Mouse (Mus musculus) limb, embryonic 13.5 days (tissue): ENCODE data around the gene Ric8b. TPM values are rescaled to one million over a fixed set of nuclear protein-coding genes. Genes with fewer than 3 reads are reported as not detected.

Experiments used
- ATAC-seq: fragments of 200-750 bp; cut with Nextera tagmentation; 2 replicates; pipeline ENCODE4 v1.8.0; 2017; ENCODE audit warnings: low read depth, moderate number of reproducible peaks, moderate TSS enrichment; ENCODE audit not compliant: low FRiP score
- H3K27ac ChIP-seq: fragments of 300-500 bp; sonication (generic); 2 replicates; pipeline ENCODE4 v1.5.1; 2015; ENCODE audit warnings: inconsistent platforms, mild to moderate bottlenecking, moderate library complexity
- H3K27me3 ChIP-seq: fragments of 300-500 bp; sonication (generic); 2 replicates; pipeline ENCODE4 v1.6.1; 2015; ENCODE audit warnings: mild to moderate bottlenecking, inconsistent platforms
- H3K36me3 ChIP-seq: fragments of 300-500 bp; sonication (generic); 2 replicates; pipeline ENCODE4 v1.6.1; 2015; ENCODE audit warnings: inconsistent platforms, mild to moderate bottlenecking, moderate library complexity
- H3K4me1 ChIP-seq: fragments of 300-500 bp; sonication (generic); 2 replicates; pipeline ENCODE4 v1.6.1; 2015; ENCODE audit warnings: inconsistent platforms
- H3K4me2 ChIP-seq: fragments of 300-500 bp; sonication (generic); replicated peaks from 2 replicates; pipeline ENCODE4 v1.6.1; 2015; ENCODE audit warnings: inconsistent platforms, mild to moderate bottlenecking, moderate library complexity
- H3K4me3 ChIP-seq: fragments of 300-500 bp; sonication (generic); 2 replicates; pipeline ENCODE4 v1.5.1; 2015; ENCODE audit warnings: moderate library complexity, mild to moderate bottlenecking, inconsistent platforms
- H3K9ac ChIP-seq: fragments of 300-500 bp; sonication (generic); 2 replicates; pipeline ENCODE4 v1.6.1; 2015; ENCODE audit warnings: mild to moderate bottlenecking, inconsistent platforms
- H3K9me3 ChIP-seq: fragments of 300-500 bp; sonication (generic); 2 replicates; pipeline ENCODE4 v1.6.1; 2016; ENCODE audit warnings: inconsistent platforms
- WGBS: fragments of 180-500 bp; shearing (Covaris S2); methylation state at CpG from one replicate; pipeline ENCODE4 v1.1.7; 2015; 5-methylcytosine and 5-hydroxymethylcytosine counted together
- polyA plus RNA-seq: library from polyadenylated mRNA; unstranded; fragments of >200 nt; fragmentation: Nextera tagmentation; extraction: Ambion mirVana; gene quantifications from 2 replicates; pipeline ENCODE4 v1.2.1, GENCODE M21; 2015

Gene Ric8b
- polyA plus RNA-seq, 1 experiment from 2014 or later, result 30.1 TPM

DNA sequence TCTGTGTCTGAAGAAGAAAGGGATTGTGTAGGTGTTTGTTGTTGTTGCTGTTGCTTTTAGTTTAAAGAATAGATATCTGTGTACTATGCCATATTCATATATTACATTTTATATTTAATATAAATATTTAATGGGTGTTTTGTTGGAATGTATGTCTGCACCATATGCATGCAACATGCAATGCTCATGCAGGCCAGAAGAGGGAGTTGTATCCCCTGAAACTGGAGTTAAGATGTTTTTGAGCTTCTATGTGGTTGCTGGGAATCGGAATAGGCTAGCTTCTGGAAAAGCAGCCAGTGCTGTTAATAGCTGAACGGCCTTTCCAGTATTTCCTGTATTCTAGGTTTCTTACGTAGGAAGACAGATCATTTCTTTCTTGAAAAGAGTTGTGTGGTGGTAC lies 28.3 kb downstream of the Ric8b start:
- no peaks in the 10 kb centered on the region for H3K27me3 ChIP-seq
- no peak overlapping the region for H3K9ac ChIP-seq
- H3K4me1 ChIP-seq, result 0 out of 2 replicates have a peak, but pooled peaks cover 7% of the 10 kb centered on the region
- H3K4me3 ChIP-seq, result no peak overlapping the region
- 96% methylated on average over 3 of the region's 3 CpGs for WGBS
- H3K4me2 ChIP-seq, result no peak overlapping the region
- peaks cover 27% of the 10 kb centered on the region for H3K36me3 ChIP-seq
- H3K27ac ChIP-seq, result no peak overlapping the region
- no peak for ATAC-seq
- H3K9me3 ChIP-seq, result no peaks in the 10 kb centered on the region

DNA sequence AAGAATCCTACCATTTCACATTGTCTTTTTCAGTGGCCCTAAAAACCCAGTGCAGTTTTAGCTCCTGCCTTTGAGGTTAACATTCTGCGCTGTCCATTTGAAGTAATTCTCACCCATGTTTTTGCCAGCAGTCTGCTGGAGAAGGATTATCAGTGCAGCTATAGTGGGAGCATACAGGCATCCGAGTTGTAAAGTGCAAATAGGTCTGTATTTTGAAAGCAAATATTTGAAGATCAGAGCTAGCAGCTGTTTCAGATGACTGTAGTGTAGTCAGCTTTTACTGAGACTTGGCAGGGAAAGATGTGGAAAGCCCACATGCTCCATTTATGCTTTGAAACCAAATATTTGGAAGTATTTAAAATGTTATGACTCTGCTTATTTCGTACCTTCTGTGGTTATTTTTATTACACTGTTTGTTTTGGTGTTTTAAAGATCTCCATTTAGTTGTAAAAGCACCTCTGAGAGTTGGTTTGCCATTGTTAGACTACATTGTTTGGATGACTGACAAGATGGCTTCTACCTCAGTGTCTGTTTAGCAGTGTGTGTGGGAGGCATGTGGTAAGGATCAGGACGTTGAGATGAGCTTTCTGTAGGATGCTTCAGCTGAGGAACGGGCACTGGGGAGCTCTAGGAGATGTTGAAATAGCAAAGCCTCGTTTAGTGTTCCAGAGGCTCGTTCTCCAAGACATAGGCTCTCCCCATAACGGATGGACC lies 31.7 kb downstream of the Ric8b start:
- Histone ChIP-seq H3K4me3 (no peak overlapping the region), H3K4me2 (no peak overlapping the region), H3K27me3 (no peaks in the 10 kb centered on the region), H3K4me1 (0 out of 2 replicates have a peak, but pooled peaks cover 7% of the 10 kb centered on the region), H3K36me3 (peaks cover 36% of the 10 kb centered on the region), H3K9me3 (no peaks in the 10 kb centered on the region), H3K9ac (no peak overlapping the region), H3K27ac (no peak overlapping the region)
- WGBS, result 59% methylated on average over 8 of the region's 8 CpGs
- 0 out of 2 replicates have a peak, but pooled peaks have one; percentile 24 for ATAC-seq

DNA sequence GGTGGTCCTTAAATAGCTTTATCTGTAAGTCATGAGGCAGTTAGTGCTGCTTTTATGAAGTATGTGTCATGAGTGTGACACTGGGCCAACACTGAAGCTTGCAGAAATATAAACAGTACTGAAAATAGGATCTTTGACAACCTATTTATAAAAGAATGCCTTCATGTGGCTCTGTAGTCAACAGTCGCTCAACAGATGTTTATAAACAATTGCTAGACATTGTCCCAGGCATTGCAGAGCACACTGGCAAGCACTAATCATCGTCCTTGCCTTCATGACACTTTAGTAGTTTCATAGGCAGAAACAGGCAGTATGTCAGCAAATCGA lies 32.2 kb downstream of the Ric8b start:
- no peak overlapping the region for H3K4me2 ChIP-seq
- H3K36me3 ChIP-seq, result peaks cover 40% of the 10 kb centered on the region
- no peak overlapping the region for H3K4me3 ChIP-seq
- H3K4me1 ChIP-seq, result 0 out of 2 replicates have a peak, but pooled peaks cover 7% of the 10 kb centered on the region
- H3K27ac ChIP-seq, result no peak overlapping the region
- H3K9ac ChIP-seq, result no peak overlapping the region
- no peaks in the 10 kb centered on the region for H3K27me3 ChIP-seq
- H3K9me3 ChIP-seq, result no peaks in the 10 kb centered on the region
- no peak for ATAC-seq
- WGBS, result 77% methylated on average over 3 of the region's 3 CpGs

DNA sequence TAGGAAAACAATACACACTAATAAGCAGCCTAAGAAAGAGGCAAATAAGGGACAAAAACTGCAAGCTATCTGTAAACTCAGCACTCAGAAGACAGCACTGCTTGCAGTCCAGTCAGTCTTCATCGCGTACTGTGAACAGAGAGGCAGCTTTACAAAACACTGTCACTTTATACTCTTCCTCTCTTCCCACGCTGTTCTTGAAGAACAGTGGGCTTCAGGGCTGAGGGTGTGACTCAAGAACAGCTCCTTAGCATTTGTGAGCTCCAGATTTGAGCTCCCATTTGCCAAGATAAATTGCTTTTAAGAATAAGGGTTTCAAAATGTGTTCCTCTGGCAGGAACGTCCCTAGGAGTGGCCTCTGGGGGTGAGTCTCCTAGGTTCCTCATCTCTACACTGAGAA lies 33.0 kb downstream of the Ric8b start:
- no peak overlapping the region for H3K4me3 ChIP-seq
- 79% methylated on average over 4 of the region's 4 CpGs for WGBS

DNA sequence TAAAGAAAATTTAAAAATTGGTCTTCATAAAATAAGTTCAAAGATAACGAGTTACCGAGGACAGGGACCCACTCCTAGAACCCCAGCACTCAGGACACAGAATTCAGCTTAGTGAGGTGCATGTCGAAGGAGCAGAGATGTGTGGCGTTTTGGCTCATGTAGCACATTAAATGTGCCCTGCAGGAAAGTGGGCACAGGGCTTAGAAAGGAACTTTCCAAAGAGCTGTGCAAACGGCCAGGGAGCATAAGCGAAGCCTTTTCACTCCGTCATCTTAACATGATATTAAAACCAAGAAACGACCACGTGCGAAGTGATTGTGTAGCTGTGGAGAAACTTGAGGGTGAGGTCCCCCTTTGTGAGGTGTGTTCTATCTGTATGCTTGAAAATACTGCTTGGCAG lies 36.8 kb downstream of the Ric8b start:
- peaks cover 39% of the 10 kb centered on the region for H3K36me3 ChIP-seq
- no peaks in the 10 kb centered on the region for H3K9me3 ChIP-seq
- H3K4me2 ChIP-seq, result no peak overlapping the region
- no peak for ATAC-seq
- H3K4me1 ChIP-seq, result no peaks in the 10 kb centered on the region
- no peak overlapping the region for H3K4me3 ChIP-seq
- no peaks in the 10 kb centered on the region for H3K27me3 ChIP-seq
- WGBS, result 91% methylated on average over 10 of the region's 10 CpGs
- no peak overlapping the region for H3K27ac ChIP-seq
- H3K9ac ChIP-seq, result no peak overlapping the region

More for the DNA sequence above, 33.0 kb downstream of the Ric8b start:
- Histone ChIP-seq H3K36me3 (peaks cover 40% of the 10 kb centered on the region), H3K27ac (no peak overlapping the region), H3K9ac (no peak overlapping the region), H3K4me2 (no peak overlapping the region), H3K27me3 (no peaks in the 10 kb centered on the region), H3K9me3 (no peaks in the 10 kb centered on the region), H3K4me1 (0 out of 2 replicates have a peak, but pooled peaks cover 7% of the 10 kb centered on the region)
- no peak for ATAC-seq

DNA sequence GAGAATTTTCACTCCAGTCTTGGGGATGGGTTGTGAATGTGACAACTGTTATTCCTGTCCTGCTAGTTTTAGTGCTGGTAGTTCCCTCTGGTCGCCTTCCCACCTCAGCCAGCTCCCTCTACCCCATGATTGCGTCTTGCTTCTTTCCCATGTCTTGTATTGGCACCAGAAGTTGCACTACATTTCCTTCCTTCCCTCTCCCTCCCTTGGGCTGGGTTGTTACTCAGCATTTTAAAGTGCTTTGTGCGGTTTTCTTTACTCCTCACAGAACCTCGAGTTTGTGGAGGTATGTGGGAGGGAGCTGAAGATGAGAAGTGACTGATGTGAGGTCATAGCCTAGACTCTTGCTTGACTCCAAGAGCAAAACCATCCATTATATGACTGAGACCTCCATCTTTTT lies 38.8 kb downstream of the Ric8b start:
- no peak overlapping the region for H3K9ac ChIP-seq
- peaks cover 35% of the 10 kb centered on the region for H3K36me3 ChIP-seq
- H3K4me2 ChIP-seq, result no peak overlapping the region
- H3K27me3 ChIP-seq, result no peaks in the 10 kb centered on the region
- no peak overlapping the region for H3K27ac ChIP-seq
- WGBS, result 73% methylated on average over 4 of the region's 4 CpGs
- no peaks in the 10 kb centered on the region for H3K4me1 ChIP-seq
- H3K9me3 ChIP-seq, result no peaks in the 10 kb centered on the region
- no peak for ATAC-seq
- H3K4me3 ChIP-seq, result no peak overlapping the region

DNA sequence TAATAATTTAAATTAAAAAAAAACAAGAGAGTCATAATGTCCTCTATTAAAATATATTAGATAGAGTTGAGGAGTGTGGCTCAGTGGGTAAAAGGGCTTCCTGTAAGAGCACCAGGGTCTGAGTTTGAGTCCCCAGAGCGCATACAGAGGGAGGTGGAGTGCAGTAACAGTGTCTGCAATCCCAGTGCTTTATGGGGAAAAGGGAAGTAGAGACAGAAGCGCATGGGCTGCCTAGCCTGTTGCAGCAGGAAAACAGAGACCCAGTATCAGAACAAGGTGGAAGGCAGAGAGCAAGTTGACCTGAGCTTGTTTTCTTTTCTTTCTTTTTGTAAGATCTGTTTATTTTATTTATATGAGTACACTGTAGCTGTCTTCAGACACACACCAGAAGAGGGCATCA lies 41.2 kb downstream of the Ric8b start:
- Histone ChIP-seq H3K9me3 (no peaks in the 10 kb centered on the region), H3K27ac (no peak overlapping the region), H3K4me1 (no peaks in the 10 kb centered on the region), H3K9ac (no peak overlapping the region), H3K4me3 (no peak overlapping the region), H3K36me3 (peaks cover 46% of the 10 kb centered on the region), H3K27me3 (no peaks in the 10 kb centered on the region), H3K4me2 (no peak overlapping the region)
- 82% methylated on average over 2 of the region's 2 CpGs for WGBS
- ATAC-seq, result no peak

DNA sequence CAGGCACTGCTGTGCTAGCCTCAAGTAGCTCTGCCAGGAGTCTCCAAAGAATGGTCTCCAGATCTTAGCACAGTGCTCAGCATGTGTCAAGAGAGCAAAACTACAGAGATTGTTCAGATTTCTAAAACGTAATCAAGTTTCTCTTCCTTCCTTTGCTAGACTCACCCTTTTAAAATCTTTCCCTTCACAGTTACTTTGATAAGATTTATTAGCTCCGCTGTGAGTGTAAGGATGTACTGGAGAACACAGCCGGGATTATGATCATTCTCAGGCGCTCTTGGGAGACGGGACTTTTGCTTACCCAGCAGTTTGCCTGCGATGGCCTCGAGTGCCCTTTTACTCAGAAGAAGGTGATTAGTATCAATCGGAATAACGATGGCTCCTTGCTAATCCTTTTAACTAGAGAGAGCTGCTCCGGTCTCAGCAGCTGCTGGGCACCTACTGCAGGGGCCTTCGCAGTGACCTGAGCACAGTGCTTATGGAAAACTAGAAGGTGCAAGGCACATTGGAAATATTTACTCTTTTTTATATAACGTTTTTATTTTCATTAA lies 43.0 kb downstream of the Ric8b start:
- Histone ChIP-seq H3K27ac (no peak overlapping the region), H3K4me2 (no peak overlapping the region), H3K36me3 (peaks cover 54% of the 10 kb centered on the region), H3K4me3 (no peak overlapping the region), H3K27me3 (no peaks in the 10 kb centered on the region), H3K4me1 (no peaks in the 10 kb centered on the region), H3K9ac (no peak overlapping the region), H3K9me3 (no peaks in the 10 kb centered on the region)
- WGBS, result 47% methylated on average over 12 of the region's 12 CpGs
- no peak for ATAC-seq

DNA sequence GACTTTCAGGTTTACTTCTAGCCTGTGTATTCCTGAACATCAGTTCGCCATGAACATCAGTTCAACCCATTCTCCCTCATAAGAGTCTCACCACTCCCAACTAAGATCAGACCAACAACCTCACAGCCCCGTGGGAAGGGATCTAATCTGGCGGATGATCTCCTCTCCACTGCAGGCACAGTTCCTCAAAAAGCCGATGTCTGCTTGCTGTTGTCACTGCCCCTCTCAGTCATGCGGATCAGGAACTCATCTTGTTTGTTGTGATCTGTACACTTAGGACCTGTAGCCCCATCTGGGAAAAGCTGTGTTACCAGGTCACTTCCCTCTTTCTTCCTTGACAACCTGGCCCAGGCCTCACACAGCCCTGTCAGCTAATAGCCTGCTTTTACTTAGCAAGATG lies 45.7 kb downstream of the Ric8b start:
- H3K27ac ChIP-seq, result no peak overlapping the region
- H3K36me3 ChIP-seq, result peaks cover 46% of the 10 kb centered on the region
- no peak for ATAC-seq
- H3K9me3 ChIP-seq, result no peaks in the 10 kb centered on the region
- no peak overlapping the region for H3K4me2 ChIP-seq
- H3K27me3 ChIP-seq, result no peaks in the 10 kb centered on the region
- no peak overlapping the region for H3K4me3 ChIP-seq
- no peak overlapping the region for H3K9ac ChIP-seq
- H3K4me1 ChIP-seq, result peaks cover 8% of the 10 kb centered on the region; the same call in 1 of the 2 replicates
- WGBS, result 87% methylated on average over 5 of the region's 5 CpGs

DNA sequence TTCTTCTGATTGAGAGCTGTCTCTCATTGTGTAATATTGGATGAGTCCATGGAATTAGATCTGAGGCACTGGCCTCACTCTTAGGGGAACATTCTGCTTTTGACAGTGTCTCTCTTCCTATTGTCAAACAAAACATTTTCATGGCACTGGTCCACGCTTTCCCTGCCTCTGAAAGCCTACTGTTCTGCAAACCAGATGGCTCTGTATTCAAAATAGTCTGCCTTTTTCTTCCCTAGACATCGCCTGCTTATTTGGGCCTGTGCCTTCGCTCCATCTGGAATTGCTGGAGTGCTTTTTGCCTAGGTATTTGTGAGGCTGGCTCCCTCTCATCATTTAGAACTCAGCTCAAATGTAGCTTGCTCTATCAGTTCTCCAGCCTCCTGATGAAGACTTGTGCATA lies 46.3 kb downstream of the Ric8b start:
- H3K4me2 ChIP-seq, result no peak overlapping the region
- H3K4me1 ChIP-seq, result peaks cover 11% of the 10 kb centered on the region; the same call in 1 of the 2 replicates
- H3K36me3 ChIP-seq, result peaks cover 43% of the 10 kb centered on the region
- H3K27ac ChIP-seq, result no peak overlapping the region
- H3K9me3 ChIP-seq, result no peaks in the 10 kb centered on the region
- no peak overlapping the region for H3K9ac ChIP-seq
- WGBS, result 82% methylated on average over 3 of the region's 3 CpGs
- ATAC-seq, result no peak
- no peaks in the 10 kb centered on the region for H3K27me3 ChIP-seq
- no peak overlapping the region for H3K4me3 ChIP-seq

DNA sequence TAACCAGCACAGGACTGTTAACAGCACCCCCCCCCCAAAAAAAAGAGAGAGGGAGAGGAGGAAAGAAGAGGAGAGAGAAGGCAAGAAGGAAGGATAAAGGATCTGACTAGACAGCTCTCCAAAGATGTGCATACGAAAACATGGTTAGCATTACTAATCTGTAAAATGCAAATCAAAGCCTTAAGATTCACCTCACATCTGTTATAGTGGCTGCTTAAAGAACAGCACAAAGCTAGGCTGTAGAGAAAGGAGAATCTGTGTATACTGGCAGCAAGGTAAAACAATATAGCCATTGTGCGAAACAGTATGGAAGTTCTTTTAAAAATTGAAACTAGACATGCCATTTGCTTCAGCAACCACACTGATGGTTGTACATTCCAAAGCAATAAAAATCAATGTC lies 49.1 kb downstream of the Ric8b start:
- Histone ChIP-seq H3K36me3 (peaks cover 48% of the 10 kb centered on the region), H3K27me3 (no peaks in the 10 kb centered on the region), H3K9me3 (no peaks in the 10 kb centered on the region), H3K4me2 (no peak overlapping the region), H3K4me3 (no peak overlapping the region), H3K27ac (no peak overlapping the region), H3K9ac (no peak overlapping the region), H3K4me1 (peaks cover 17% of the 10 kb centered on the region; the same call in 1 of the 2 replicates)
- WGBS, result 88% methylated on average over 2 of the region's 2 CpGs
- no peak for ATAC-seq

DNA sequence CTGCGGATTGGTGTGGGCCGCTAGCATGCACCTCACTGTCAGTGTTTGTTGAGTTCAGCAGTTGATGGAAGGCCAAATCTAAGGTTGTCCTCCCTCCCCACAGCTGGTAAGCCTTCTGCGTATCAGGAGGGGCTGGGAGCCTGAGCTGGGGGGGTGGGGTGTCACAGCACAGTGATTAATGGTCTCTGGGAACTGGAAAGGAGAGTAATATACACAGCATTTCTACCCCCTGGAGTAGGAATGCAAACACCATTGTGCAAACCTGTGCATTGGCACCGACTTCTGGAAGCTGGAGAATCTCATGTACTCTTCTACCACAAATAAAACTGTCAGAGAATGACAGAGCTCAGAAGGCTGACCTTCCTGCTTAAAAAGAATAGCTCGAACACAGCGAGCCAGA lies 50.2 kb downstream of the Ric8b start:
- peaks cover 17% of the 10 kb centered on the region; the same call in 1 of the 2 replicates for H3K4me1 ChIP-seq
- WGBS, result 32% methylated on average over 6 of the region's 6 CpGs
- H3K9me3 ChIP-seq, result no peaks in the 10 kb centered on the region
- no peak overlapping the region for H3K9ac ChIP-seq
- H3K27me3 ChIP-seq, result no peaks in the 10 kb centered on the region
- H3K4me2 ChIP-seq, result no peak overlapping the region
- no peak overlapping the region for H3K4me3 ChIP-seq
- no peak overlapping the region for H3K27ac ChIP-seq
- peaks cover 51% of the 10 kb centered on the region for H3K36me3 ChIP-seq
- ATAC-seq, result no peak
